Mouse (Mus musculus): ENCODE measurements around the gene Slc7a11. TPM values are rescaled to one million over a fixed set of nuclear protein-coding genes. Genes with fewer than 3 reads are reported as not detected.

The Slc7a11 gene
- polyA plus RNA-seq, 1 experiment = 0.39 TPM

DNA sequence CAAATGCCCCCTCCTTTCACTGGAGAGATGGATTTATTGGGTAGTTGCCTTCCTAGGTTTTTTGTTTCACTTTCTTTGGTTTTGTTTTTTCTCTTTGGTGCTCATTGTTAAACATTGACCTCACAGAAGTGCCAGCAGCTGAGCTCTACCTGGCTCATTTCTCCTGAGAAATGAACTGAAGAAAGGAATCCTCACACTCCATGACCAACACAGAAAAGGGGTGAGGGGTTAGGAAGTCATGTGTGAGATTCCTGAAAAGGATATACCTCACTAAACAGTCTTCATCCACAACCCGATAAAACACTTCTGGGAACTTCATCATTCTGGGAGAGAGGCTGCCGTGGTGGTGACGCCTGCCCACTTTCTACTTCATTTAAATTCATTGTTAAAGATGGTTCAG lies 207.4 kb downstream of the Slc7a11 start:
- no peak for TF ChIP-seq GATA1 (IDR thresholded peaks at IDR 0.05; ENCODE audit: borderline replicate concordance, low read length)
- TF ChIP-seq FLI1 (IDR thresholded peaks at IDR 0.05; ENCODE audit: low read length) = no peak
- Histone ChIP-seq H3K4me1 (no peaks in the 10 kb centered on the region), H3K9me3 (no peaks in the 10 kb centered on the region), H3K36me3 (replicated peaks; ENCODE audit: low read length) (no peaks in the 10 kb centered on the region), H3K4me3 (replicated peaks) (no peak overlapping the region), H3K27me3 (replicated peaks) (no peaks in the 10 kb centered on the region)

DNA sequence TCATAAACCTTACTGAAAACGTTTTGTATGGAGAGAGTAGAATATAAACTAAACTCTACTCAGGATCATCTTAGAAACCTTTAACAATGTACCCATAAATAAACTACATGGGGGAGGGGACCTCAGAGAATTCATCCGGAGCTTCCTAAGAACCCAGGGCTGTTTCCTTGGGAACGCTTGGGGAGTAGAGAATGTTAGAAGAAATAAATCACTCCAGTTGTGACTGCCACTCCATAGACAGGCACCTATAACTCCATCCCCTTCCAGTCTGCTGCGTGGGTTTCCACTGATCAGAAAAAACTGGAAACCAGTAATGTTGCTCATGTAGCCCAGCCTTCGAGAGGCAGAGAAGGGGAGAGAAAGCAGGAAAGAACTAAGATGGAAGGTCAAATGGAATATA lies 210.3 kb downstream of the Slc7a11 start:
- H3K27me3 ChIP-seq (replicated peaks) = no peaks in the 10 kb centered on the region
- H3K4me1 ChIP-seq = no peaks in the 10 kb centered on the region
- TF ChIP-seq FLI1 (IDR thresholded peaks at IDR 0.05; ENCODE audit: low read length) (no peak), GATA1 (IDR thresholded peaks at IDR 0.05; ENCODE audit: borderline replicate concordance, low read length) (no peak)
- H3K4me3 ChIP-seq (replicated peaks) = no peak overlapping the region
- no peaks in the 10 kb centered on the region for H3K9me3 ChIP-seq
- no peaks in the 10 kb centered on the region for H3K36me3 ChIP-seq (replicated peaks; ENCODE audit: low read length)

DNA sequence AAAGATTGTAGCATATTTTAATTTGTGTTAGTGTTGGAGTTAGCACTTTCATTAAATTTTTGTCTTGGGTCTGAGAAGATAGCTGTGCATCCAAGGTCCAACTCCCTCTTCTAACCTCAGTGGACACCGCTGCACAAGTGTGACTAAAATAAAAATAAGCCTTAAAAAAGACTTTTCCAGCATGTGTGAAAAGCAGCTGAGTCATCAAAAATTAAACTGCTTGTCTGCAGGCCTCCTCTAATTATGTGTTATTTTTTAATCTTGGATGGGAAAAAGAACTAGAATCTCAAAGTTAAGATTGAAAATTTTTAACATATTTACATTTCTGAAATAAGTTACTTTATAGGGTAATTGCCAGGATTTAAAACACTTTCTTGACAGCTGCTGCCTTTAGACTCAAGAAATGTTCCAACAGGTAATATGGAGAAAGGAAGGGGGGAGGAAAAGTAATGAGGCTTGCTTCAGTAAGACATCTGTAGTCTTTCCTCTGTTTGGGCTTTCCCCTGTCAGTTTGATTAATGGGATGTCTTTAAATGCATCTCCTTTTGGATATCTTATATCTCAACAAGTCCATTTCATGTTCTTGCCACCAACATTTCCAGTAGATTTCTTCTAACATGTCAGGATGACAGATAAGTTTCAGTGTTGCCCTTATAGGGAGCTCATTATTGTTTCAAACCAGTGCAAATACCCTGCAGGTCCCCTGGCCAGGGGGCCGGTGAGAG lies 218.9 kb downstream of the Slc7a11 start:
- no peaks in the 10 kb centered on the region for H3K27me3 ChIP-seq (replicated peaks)
- no peak overlapping the region for H3K4me3 ChIP-seq (replicated peaks)
- H3K4me1 ChIP-seq = no peaks in the 10 kb centered on the region
- H3K36me3 ChIP-seq (replicated peaks; ENCODE audit: low read length) = no peaks in the 10 kb centered on the region
- TF ChIP-seq FLI1 (IDR thresholded peaks at IDR 0.05; ENCODE audit: low read length) = no peak
- H3K9me3 ChIP-seq = no peaks in the 10 kb centered on the region

DNA sequence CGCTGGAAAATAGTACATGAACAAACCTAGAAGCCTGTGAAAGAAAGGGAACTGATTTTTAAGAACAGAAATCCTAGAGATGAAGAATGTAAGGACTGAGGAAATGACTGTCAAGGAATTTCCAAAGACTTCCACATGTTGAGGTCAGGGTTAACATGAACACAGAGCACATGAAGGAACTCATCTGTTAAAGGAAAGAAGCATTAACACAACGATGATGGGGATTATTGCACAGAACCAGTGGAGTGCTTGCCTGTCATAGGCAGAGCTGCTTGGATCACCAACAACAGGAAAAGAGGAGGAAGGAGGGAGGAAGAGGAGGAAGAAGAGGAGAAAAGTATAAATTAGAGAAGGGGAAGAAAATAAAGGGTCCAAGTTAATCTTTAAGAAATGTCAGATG lies 223.0 kb downstream of the Slc7a11 start:
- Histone ChIP-seq H3K4me3 (replicated peaks) (no peak overlapping the region), H3K4me1 (no peaks in the 10 kb centered on the region), H3K36me3 (replicated peaks; ENCODE audit: low read length) (no peaks in the 10 kb centered on the region), H3K9me3 (no peaks in the 10 kb centered on the region), H3K27me3 (replicated peaks) (no peaks in the 10 kb centered on the region)
- TF ChIP-seq GATA1 (IDR thresholded peaks at IDR 0.05; ENCODE audit: borderline replicate concordance, low read length) = no peak

DNA sequence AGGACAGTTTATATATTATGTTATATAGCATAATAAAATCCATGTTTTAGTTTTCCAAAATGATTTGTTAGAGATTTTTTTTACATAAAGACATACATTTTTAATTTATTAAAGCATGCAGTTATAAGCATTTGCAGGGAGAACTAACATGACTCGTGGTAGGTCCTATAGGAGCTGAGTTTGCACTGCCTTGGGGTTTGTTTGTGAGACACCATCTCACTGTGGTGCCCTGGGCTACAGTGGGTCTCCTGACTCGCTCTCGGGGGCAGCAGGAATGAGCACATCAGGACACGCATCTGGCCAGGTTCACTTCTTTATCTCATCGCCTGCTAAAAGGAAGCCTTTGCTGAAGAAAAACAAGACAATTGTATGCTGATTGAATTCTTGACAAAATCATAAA lies 257.0 kb downstream of the Slc7a11 start:
- TF ChIP-seq GATA1 (IDR thresholded peaks at IDR 0.05; ENCODE audit: borderline replicate concordance, low read length) = no peak
- no peak for TF ChIP-seq FLI1 (IDR thresholded peaks at IDR 0.05; ENCODE audit: low read length)
- Histone ChIP-seq H3K36me3 (replicated peaks; ENCODE audit: low read length) (no peaks in the 10 kb centered on the region), H3K4me3 (replicated peaks) (no peak overlapping the region), H3K9me3 (no peaks in the 10 kb centered on the region), H3K4me1 (no peaks in the 10 kb centered on the region), H3K27me3 (replicated peaks) (no peaks in the 10 kb centered on the region)

DNA sequence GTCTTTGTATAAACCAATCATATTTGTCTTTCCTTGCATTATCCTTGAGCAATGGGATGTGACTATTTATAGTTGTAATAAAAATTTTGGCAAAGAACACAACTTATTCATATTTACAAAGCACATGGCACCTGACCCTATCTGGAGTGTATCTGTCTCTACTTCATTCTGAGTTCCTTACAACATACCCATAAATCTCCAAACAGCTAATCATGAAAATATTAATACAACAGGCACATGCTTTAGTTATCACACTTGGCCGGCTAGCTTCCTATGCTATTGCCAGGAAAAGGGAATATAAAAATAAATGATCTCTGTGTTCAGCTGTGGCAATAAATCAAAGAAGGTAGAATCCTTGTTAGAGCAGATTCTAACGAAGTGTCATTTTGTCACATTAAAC lies 257.5 kb downstream of the Slc7a11 start:
- no peak for TF ChIP-seq FLI1 (IDR thresholded peaks at IDR 0.05; ENCODE audit: low read length)
- no peak for TF ChIP-seq GATA1 (IDR thresholded peaks at IDR 0.05; ENCODE audit: borderline replicate concordance, low read length)
- no peaks in the 10 kb centered on the region for H3K9me3 ChIP-seq
- no peak overlapping the region for H3K4me3 ChIP-seq (replicated peaks)
- H3K4me1 ChIP-seq = no peaks in the 10 kb centered on the region
- no peaks in the 10 kb centered on the region for H3K27me3 ChIP-seq (replicated peaks)
- H3K36me3 ChIP-seq (replicated peaks; ENCODE audit: low read length) = no peaks in the 10 kb centered on the region

DNA sequence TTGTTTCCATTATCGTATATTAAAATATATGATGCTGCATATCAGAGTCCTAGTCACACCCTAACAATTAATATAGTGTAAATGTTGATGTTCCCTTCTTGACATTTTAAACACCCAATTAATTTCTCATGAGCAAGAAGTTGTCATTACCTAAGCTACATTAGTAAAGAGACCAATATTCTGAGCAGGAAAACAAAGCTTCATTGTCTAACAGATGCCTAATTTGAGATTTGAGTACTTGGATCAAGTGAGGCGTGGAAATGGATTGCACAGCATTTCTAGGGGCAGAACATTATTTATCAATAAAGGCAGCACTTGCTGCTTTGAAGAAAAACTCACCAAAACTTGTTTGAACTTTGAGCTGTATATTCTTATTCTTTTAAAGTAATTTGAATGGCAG lies 282.7 kb downstream of the Slc7a11 start:
- no peaks in the 10 kb centered on the region for H3K4me1 ChIP-seq
- no peak for TF ChIP-seq GATA1 (IDR thresholded peaks at IDR 0.05; ENCODE audit: borderline replicate concordance, low read length)
- no peak for TF ChIP-seq FLI1 (IDR thresholded peaks at IDR 0.05; ENCODE audit: low read length)
- no peaks in the 10 kb centered on the region for H3K9me3 ChIP-seq
- H3K4me3 ChIP-seq (replicated peaks) = no peak overlapping the region
- no peaks in the 10 kb centered on the region for H3K36me3 ChIP-seq (replicated peaks; ENCODE audit: low read length)
- H3K27me3 ChIP-seq (replicated peaks) = no peaks in the 10 kb centered on the region

DNA sequence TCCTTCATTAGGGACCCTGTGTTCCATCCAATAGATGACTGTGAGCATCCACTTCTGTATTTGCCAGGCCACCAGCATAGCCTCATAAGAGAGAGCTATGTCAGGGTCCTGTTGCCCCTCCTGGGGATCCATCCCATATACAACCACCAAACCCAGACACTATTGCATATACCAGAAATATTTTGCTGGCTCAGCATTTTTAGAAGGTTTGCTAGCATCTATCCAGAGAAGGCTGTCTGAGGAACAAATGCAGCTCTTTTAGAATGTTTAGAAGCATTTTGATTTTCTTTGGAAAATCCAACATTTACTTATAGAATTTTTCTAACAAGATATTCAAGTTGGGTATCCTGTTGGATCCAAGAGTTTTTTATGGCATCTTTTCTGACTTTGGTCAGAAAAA lies 299.3 kb downstream of the Slc7a11 start:
- no peak for TF ChIP-seq GATA1 (IDR thresholded peaks at IDR 0.05; ENCODE audit: borderline replicate concordance, low read length)
- no peak for TF ChIP-seq FLI1 (IDR thresholded peaks at IDR 0.05; ENCODE audit: low read length)
- H3K9me3 ChIP-seq = no peaks in the 10 kb centered on the region
- H3K36me3 ChIP-seq (replicated peaks; ENCODE audit: low read length) = no peaks in the 10 kb centered on the region
- H3K27me3 ChIP-seq (replicated peaks) = no peaks in the 10 kb centered on the region
- no peaks in the 10 kb centered on the region for H3K4me1 ChIP-seq
- H3K4me3 ChIP-seq (replicated peaks) = no peak overlapping the region

DNA sequence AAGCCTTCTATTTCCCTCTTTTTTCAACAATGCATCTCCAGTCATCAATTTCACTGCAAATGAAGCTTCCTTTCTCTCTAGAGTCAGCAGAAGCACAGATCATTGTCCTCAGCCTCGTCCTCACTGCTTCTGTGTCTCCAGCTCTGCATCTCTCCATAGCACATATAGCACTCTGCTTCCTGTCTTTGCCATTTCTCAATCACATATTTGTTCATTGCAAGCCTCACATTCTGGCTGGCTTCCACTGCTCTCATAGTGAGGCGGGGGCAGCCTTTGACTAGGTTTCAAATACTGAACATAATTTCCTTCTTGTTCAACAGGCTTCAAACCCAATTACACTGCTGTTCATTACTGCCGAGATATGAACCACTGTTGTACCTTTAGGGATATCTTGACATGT lies 305.1 kb downstream of the Slc7a11 start:
- no peak for TF ChIP-seq GATA1 (IDR thresholded peaks at IDR 0.05; ENCODE audit: borderline replicate concordance, low read length)
- no peak for TF ChIP-seq FLI1 (IDR thresholded peaks at IDR 0.05; ENCODE audit: low read length)
- H3K9me3 ChIP-seq = no peaks in the 10 kb centered on the region
- no peak overlapping the region for H3K4me3 ChIP-seq (replicated peaks)
- H3K27me3 ChIP-seq (replicated peaks) = no peaks in the 10 kb centered on the region
- H3K36me3 ChIP-seq (replicated peaks; ENCODE audit: low read length) = no peaks in the 10 kb centered on the region
- H3K4me1 ChIP-seq = no peaks in the 10 kb centered on the region

DNA sequence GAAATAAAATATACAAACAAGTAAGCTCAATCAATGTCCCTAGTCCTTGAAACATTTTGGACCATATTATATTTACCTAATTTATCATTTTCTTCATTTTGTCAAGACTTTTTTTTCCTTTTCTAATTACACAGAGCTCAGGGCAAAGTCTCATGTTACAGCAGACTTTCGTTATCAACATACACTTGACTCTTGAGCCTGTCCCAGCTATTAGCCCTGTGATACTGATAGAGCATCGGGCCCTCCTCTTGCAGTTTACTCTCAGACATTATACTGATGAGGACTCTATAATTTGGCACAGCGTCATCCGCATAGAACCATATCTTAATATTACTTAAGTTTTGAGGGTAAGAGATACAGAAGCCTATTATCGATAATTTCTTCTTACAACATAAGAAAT lies 311.2 kb downstream of the Slc7a11 start:
- H3K4me1 ChIP-seq = no peaks in the 10 kb centered on the region

DNA sequence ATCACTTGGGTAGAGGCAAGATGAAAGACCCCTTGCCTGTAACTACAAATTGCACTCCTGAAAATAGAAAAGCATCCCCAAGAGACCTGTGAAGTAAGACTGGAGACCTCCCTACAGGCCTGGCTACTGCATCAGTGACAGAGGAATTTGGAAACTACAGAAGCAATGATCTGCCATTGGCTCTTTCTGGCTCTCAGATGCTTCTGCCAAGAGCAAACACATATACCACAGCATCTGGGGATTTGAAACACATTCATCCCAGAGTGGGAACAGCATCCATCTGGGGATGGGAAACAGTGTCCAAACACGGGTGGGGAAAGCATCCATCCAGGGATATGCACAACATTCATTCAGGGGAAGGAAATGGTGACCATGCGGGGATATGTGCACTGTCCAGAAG lies 313.1 kb downstream of the Slc7a11 start:
- no peak for TF ChIP-seq GATA1 (IDR thresholded peaks at IDR 0.05; ENCODE audit: borderline replicate concordance, low read length)
- no peak for TF ChIP-seq FLI1 (IDR thresholded peaks at IDR 0.05; ENCODE audit: low read length)

More for the DNA sequence above, 311.2 kb downstream of the Slc7a11 start:
- Histone ChIP-seq H3K4me3 (replicated peaks) (no peak overlapping the region), H3K27me3 (replicated peaks) (no peaks in the 10 kb centered on the region), H3K36me3 (replicated peaks; ENCODE audit: low read length) (no peaks in the 10 kb centered on the region), H3K9me3 (no peaks in the 10 kb centered on the region)
- no peak for TF ChIP-seq GATA1 (IDR thresholded peaks at IDR 0.05; ENCODE audit: borderline replicate concordance, low read length)

More for the DNA sequence above, 313.1 kb downstream of the Slc7a11 start:
- no peaks in the 10 kb centered on the region for H3K9me3 ChIP-seq
- H3K4me3 ChIP-seq (replicated peaks) = no peak overlapping the region
- H3K27me3 ChIP-seq (replicated peaks) = no peaks in the 10 kb centered on the region
- H3K36me3 ChIP-seq (replicated peaks; ENCODE audit: low read length) = no peaks in the 10 kb centered on the region
- no peaks in the 10 kb centered on the region for H3K4me1 ChIP-seq

All from megakaryocyte, embryonic 14.5 days (primary cell).